Mouse (Mus musculus): Measurements from ENCODE around the gene Pot1a. TPM values are rescaled to one million over a fixed set of nuclear protein-coding genes. Genes with fewer than 3 reads are reported as not detected.

Gene Pot1a
- 34.8 TPM for polyA plus RNA-seq (2015; fragmentation: Illumina TruSeq; extraction: RNeasy Lipid Tissue Mini Kit (QIAGEN cat#74804); ENCODE audit: insufficient read depth, low replicate concordance)

GRCm38 (mm10) chr6:25808806-25809495 is at the start of gene Pot1a:
TSS of gene Pot1a (minus strand) at chr6:25809246.

Other genes starting within 250 kb of the Pot1a start
- not detected for gene Gpr37, start 118.5 kb downstream of the Pot1a start, polyA plus RNA-seq (2015; fragmentation: Illumina TruSeq; extraction: RNeasy Lipid Tissue Mini Kit (QIAGEN cat#74804); ENCODE audit: insufficient read depth, low replicate concordance)

All from spleen, adult 10 weeks (tissue).